Mouse (Mus musculus) urinary bladder, postnatal 10 days (tissue): ENCODE data around the gene Atpif1.
"Not testable (repeated sequence)": the region's sequence is repeated elsewhere in the genome, so short reads cannot be mapped to it uniquely, and the experiment has no call there.

Experiments
- DNase-seq: peaks from one replicate; pipeline ENCODE4 v3.0.0; 2022; ENCODE audit warnings: low spot score

Atpif1 gene

DNA sequence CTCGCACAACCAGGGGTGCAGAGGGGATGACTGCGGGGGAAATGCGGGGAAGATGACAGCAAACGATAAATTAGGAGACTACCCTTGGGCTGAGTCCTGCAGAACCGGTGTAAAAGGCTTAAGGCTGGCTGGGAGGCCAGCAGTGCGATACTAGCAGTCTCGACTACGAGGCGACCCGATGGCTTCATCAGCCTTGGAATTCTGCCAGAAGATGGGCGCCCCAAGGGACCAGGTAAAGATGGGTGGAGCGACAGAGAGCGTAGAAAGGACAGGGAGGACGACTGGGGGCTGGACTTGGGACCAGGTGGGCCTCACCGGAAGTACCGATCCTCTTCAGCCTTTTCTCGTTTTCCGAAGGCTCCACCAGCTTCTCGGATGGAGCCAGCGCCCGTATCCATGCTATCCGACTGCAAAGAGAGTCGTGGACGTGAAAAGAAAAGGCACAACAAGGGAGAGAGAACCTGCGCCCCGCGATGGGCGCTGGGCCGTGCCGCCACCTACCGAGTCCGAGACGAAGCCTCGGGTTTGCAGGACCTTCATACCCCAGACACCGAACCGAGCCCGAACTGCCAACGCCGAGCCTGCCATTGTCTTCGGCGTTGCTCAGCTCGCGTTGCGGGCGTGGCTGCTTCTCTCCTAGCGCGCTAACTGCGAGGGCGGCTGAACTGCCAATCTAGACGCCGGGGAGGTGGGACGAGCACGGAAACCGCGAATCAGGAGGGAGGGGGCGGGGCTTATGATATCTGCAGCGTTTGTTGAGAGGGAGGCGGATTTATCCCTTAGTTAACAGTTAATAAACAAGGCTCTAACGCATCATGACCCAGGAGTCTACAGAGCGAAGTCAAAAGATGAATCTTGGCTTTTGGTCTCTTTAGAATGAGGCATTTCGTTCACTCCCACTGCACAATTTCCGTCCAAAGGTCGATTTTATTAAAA, at the start of gene Atpif1:
TSS of gene Atpif1 (minus strand) at position 679 of the 936 bp plus-strand sequence.
- DNase-seq = peak; percentile 52

DNA sequence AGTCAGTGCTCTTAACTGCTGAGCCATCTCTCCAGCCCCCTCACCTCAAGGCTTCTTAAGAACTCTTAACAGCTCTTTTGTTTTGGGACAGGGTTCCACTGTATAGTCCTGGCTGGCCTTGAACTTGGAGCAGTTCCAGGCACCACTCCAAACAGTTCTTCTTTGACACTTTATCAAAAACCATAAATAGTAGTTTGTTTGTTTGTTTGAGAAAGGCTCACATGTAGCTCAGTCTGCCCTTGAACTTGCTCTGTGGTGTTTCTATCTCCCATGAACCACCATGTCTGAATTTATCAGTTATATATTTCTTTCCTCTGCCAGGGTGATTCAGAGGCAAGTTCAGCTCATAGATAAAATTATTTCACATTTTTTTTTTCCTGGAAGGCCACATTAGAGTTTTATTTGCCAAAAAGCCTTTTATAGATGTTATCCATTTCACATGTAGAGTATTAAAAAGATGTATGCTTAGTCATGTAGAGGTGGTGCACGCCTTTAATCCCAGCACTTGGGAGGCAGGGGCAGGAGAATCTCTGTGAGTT, 41.4 kb upstream of the Atpif1 start:
- no peak for DNase-seq

DNA sequence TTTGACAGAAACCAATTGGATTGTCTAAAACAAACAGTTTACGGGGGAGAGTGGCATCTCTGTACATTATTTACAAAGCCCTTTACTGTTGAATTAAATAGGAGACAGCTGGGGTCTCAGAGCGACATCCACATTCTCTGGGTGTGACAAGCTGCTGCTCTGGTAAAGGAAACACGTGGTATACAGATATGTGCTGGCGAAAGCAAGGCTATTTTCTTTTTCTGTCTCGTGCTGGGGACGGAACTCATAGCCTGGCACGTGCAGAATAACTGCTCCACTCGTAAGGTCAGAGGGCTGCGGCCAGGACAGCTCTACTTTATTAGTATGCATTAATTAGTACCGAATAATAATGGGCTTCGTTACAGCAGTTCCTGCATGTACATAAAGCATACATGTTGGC, 39.9 kb upstream of the Atpif1 start:
- no peak for DNase-seq

DNA sequence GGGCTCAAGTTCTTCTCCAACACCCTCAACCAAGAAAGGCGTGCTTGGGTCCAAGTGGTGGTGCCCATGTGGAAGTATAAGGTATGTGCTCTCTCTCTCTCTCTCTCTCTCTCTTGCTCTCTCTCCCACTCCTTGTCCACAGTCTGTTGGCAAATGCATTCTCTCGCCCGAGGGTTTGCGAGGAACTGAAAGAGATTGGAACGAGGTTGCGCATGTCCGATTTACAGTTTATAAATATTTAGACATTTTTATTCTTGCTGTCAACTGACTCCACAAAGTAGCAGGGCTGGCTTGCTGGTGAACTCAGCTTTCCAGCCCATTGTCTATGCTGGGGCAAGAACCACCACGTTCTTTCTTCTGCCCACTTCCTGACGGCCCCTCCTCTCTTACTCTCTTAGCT, 37.7 kb upstream of the Atpif1 start:
- DNase-seq = no peak

DNA sequence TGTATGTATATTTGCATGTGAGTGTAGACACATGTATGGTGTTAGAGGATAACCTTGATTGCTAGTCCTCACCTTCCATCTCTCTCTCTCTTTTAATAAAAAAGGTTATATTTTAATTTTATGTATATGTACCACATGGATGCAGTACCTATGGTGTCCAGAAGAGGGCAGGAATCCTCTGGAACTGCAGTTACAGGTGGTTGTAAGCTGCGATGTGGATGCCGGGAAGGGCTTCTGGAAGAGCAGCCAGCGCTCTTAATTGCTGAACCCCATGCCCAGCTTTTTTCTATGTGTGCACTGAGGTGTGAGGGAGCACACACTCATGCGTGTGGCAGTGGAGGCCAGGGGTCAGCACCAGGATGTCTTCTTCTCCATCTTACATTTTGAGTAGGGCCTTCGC, 35.7 kb upstream of the Atpif1 start:
- no peak for DNase-seq

DNA sequence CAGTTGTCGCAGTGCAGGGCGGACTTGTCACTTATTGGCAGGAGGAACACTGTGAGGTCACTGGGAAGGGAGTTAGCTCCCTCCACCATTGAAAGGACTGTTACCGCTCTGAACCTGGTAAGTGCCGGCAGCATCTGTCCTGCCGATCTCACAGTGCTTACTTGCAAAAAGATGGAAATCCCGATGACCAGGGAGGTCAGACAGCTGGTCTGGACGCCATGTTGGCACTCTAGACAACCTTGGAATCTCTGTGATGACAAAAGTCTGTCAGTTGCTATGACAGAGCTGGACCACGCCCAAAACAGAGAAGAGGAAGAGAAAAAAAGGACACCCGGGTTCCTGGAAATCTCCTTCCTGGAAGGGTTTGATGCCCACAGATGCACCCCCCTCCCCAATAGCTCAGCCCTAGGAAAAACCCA, 33.9 kb upstream of the Atpif1 start:
- DNase-seq = no peak

DNA sequence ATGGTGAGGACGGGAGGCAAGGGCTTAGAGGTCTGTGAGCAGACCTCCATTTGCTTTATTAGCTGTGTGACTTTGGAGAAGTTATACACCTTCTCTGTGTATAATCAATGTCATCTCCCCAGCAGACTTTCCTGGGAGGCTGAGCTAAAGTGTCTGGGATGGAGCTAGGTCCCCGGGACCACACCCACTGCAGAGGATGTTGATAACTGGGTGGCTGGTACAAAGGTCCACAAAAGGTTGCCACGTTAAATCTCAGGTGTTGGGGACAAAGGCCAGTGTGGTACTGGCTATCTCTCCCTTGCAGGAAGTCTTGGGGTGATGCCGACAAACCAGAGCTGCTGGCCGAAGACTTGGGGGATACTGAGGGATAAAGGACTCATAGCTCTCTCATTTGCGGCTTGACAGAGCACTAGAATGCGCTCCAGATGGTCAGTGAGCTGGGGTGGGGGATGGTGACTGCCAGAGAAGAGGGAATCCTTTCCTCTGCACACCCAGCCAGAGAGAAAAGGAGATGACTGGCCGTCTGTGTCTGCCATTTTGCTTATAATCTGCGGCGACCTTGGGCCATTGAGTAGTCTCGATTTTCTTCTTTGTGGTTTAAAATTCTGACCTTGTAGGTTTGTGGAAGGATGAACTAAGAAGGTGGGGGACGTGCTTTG, 31.8 kb upstream of the Atpif1 start:
- DNase-seq = no peak

DNA sequence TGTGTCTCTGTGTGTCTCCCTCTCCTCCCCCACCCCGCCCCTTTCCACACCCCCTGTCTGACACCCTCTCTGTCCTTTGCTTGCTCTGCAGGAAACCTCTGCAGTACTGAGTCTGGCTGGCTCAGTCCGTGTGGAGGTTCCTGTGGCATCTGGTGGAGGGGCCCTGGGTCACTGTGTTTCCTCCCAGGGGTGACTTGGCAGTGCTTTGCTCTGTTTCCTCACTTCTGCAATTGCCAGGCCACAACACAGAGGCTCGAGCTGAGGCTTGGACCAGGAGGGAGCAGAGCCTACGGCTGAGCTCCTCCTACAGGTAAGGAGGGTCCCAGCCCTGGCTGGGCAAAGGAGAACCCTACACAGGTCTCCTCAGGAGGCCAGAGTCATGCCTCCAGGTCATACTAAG, 30.5 kb upstream of the Atpif1 start, which contains the start of gene Ptafr:
TSS of gene Ptafr (plus strand) at position 103 of the 400 bp plus-strand sequence.
- no peak for DNase-seq

DNA sequence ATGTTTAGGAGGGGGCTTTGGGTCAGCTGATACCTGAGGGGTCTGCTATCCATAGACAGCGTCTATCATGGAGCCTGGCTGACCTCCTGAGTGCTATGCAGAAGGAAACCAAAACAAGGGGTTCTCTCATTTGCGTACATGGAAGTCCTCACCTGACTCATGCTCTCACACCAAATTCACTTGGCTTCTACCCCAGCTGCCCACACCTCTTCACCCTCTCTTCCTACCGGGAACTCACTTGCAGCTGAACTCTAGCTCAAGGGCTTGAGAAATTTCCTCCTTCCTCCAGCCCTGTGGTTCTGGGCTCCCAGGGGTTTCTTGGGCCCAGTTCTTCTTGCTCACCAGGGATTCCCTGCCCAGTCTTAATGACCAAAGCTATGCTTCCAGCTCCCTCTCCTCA, 29.8 kb upstream of the Atpif1 start:
- no peak for DNase-seq

DNA sequence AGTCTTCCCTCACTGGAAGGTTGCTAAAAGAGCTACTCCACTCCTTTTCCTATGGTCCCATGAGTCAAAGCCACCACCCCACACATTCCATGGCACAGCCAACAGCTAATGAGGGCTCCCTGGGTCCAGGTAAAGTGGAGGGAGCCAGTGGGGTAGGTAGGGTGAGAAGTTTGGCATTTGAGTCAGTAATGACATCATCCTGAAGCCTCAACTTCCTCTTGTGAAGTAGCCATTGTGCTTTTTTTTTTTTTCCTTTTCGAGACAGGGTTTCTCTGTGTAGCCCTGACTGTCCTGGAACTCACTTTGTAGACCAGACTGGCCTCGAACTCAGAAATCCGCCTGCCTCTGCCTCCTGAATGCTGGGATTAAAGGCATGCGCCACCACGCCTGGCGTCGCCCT, 22.1 kb upstream of the Atpif1 start:
- DNase-seq = not testable (repeated sequence)

DNA sequence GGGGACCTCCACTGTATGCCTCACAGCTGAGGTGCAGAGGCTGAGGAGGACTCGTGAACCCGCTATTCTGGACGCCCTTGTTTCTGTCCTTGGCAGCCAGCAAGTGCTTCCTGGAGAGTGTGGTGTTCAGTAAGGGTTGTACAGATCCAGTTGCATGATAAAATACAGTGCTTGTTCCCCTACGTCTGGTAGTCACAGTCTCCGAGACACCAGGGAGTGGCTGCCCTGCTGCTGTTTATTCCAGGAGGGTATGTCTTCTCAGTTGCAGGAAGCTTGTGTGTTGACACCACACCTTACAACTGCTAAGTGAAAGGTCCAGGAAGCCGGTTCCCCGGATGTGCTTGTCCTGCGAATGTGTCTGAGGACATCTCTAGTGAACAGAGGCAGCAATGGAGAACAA, 21.2 kb upstream of the Atpif1 start:
- no peak for DNase-seq

DNA sequence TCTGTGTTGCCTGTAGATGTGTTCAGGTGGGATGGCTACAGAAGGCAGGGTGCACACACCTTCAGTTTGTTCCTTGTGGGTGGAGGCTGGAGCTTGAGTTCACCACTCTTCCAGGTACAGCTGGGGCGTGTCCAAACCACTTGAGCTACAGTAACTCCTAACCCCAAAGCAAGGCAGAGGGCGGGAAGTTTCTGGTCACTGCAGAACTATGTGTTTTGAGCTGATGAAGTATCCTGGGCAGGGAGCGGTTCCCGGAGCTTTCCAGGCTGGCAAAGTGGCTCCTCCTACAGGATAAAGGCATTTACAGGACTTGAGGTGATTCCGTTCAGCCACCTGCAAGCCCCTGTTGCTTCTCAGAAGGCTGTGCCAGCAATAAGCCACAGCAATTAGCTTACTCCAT, 20.8 kb upstream of the Atpif1 start:
- DNase-seq = no peak

DNA sequence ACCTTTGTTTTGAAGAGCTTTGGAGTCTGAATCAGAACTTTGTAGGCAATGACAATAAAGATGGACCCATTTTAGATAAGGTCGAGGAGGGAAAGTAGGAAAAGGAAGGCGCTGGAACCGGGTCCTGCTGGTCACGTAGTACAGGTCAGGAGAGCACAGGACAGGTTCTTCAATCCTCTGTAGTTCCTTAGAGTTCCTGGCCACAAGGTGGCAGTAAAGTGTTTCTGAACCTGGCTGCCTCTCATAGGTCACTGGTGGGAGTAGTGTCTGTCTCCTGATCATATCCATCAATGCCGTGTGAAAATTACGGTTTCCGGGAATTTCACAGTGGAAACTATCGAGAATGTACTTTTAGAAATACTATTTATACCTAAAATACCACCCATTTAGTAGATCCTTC, 12.4 kb upstream of the Atpif1 start:
- no peak for DNase-seq

DNA sequence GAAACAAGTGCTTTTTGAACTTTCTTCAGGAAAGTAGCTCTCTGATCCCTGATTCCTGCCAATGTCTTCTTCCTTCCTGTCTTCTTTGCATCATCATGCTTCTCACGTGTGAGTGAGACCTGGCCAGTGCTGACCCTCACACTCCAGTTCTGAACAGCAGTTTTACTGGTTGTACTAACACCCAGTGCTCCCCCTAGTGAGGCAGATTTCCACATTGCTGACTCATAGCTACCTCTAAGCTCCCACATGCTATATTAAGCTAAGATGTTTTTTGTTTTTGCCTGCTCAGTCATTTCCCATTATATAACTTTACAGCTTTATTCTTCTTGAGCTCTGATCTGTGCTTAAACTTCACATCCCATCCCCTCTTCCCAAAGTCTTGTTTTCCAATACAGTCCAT, 9.3 kb upstream of the Atpif1 start:
- no peak for DNase-seq

DNA sequence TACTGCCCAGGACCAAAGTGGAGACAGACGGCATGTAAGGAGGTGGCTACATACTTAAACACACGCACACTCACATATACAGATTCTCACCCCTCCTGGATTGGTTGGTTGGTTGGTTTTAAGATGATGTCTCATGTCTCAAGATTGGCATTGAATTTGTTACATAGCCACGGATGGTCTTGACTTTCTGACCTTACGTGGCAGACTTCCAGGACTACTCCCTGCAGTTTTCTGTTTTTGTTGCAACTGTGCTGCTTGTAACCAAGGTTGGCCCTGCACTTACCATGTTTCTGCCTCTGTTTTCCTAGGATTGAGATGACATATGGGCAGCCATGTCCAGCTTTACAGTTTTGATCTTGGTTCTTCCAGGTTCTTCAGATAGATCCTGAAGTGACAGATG, 8.0 kb upstream of the Atpif1 start:
- no peak for DNase-seq

DNA sequence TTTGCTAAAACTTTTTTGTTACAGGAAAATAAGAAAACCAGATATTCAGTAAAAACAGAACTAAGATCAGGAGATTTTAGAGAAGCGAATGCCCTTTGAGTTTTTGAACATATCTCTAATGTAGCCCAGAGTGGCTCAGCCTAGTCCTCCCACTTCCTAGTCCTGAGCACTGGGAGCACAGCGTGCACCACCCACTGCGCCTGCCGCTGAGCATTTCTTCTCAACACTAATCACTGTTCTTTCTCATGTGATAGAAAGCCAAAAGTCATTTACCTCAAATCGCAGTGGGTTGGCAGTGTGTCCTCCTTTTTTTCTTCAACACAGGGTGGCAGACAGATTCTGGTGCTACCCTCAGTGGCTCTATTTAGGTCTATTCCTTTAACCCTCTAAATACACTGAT, 6.0 kb upstream of the Atpif1 start:
- no peak for DNase-seq

DNA sequence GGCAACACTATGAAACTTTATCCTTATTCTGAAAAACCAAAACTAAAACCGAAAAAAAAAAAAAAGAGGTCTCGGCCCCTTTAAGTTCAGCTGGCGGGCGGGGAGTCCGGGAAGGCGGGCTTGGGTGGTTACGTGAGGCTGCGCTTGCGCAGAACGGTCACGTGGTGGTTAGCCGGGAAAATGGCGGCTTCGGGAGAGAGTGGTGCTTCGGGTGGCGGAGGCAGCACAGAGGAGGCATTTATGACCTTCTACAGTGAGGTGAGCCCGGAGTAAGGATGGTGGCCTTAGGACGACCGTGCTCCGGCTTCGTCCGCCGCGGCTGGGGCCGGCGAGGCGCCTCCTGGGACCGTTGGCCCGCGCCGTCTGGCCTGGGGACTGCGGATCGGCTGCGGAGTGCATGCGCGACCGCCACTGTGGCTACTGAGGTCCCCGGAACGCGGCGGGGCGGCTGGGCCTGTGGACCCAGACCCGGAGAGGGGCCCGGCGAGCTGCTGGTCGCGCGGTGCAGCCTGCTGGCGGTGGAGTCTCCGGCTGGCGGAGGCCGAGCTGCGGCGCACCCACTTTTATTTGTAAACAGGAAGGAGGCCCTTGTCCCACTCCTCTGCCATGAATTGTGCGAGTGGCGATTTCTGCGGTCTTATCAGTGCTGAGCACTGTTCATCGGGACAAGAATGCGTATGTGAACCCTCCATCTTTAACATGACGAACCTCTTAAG, 2.1 kb upstream of the Atpif1 start, which contains the start of gene Dnajc8:
TSS of gene Dnajc8 (plus strand) at position 145 of the 716 bp plus-strand sequence.
- DNase-seq = peak; percentile 92

DNA sequence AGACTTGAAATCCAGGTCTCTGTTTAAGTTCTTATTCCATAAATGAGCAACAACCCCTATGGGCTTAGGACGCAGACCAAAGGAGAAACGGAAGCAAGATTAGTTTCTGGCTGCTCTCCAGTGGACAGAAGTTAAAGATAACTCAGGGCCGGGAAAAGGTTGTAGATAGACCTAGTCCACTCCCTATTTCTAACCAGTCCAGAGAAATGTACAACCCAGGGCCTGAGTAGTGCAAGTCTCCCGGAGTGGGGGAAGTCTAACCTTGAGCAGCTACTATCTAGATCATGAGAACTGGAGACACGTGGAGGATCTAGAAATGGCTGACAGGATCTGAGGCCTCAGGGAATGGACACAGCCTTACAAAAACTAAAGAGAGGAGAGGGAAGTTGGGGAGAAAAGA, 963 bp downstream of the Atpif1 start:
- no peak for DNase-seq

DNA sequence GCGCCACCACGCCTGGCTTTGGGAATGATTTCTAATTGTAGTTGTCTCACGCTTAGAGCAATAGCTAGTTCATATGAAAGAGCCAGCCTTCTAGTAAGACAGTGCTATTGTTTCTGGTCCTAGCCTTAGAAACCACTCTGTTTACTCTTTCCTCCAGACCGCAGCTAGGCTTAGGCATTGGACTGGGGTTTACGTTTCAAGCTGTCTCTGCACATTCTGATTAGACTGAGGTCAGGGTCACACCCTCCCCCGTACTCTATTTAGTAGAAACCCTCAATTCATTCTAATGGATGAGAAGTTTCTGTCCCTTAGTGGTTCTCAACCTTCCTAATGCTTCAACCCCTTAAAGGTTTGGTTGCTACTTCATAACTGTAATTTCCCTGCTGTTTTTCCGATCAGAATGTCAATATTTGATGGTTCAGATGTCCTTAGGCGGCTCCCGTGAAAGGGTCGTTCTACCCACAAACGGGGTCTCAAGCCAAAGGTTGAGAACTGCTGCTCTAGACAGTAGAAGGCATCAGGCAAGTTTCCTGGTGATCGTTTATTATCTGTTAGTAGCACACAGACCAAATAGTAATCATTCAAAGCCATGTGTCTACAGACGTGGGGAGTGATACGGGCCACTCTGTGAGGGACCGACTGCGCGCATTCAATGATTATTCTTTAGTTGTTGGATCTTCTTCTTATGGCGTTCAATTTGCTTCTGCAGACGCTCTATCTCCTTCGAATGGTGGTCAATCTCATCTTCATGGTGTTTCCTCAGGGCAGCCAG, 3.2 kb downstream of the Atpif1 start:
- DNase-seq = no peak

DNA sequence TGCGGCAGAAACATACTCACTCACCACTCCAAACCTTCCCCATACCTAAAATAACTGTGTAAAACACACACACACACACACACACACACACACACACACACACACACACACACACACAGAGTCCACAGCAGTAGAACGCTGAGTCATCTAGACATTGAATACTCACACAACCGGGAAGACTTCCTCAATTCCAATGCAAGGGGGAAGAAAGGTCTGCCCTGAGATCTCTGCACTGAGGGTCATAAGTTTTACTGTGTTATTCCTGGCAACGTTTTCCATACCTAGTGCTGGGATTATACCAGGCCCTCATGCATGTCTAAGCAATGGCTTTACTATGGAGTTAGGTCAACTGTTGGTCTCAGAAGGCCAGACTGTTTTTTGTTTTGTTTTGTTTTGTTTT, 4.1 kb downstream of the Atpif1 start:
- DNase-seq = no peak

DNA sequence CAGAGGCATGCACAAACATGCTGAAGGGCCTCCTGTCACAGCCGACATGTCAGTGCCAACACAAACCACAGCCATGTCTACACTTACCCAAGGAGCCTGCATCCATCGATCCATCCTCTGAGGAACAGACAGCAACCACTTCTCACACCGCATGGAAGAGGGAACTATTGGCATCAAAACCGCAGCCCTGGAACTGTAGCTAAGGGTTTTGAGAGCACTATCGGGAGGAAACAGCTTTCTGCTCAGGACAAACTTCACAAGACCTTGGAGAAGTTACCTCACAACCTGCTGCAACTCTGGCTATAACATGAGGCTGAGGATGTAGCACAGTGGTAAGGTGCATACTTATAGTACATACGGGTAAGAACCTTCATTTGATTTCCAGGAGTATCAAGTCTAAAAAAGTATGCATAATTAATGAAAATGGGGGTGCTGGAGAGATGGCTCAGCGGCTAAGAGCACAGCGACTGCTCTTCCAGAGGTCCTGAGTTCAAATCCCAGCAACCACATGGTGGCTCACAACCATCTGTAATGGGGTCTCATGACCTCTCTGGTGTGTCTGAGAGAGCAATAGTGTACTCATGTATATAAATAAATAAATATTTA, 5.4 kb downstream of the Atpif1 start:
- no peak for DNase-seq
